In the genomic region with DNA sequence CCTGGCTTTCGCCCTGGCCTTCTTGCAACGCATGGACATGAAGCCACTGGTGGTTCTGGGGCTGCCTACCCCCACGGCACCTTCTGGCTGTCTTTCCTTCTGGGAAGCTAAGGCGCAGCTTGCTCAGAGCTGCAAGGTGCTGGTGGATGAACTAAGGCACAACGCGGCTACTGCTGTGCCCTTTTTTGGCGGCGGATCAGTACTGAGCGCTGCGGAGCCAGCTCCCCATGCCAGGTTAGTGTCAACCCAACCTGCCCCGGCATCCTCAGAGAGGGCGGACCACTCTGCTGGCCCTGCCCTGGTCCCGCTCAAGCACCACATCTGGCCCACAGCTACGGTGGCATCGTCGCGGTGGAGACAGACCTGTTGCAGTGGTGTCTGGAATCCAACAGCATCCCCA, we compare ENCODE assay signal across 12 mouse cellular contexts. TPM values are rescaled to one million over a fixed set of nuclear protein-coding genes. Genes with fewer than 3 reads are reported as not detected.
DNase-seq lines count a peak whose midpoint lies in the region; ATAC-seq and TF ChIP-seq lines count a peak whose summit lies in the region.
"Had no signal": no experiment of that assay in that cellular context is flagged by ENCODE, and none has a peak within 500 bp of the region (broad histone marks: within the 10 kb centered on the region; RNA-seq: fewer than 3 reads in every experiment).

No protein-coding gene starts in this region.

- peaks cover 12% of the 10 kb centered on the region; the same call in 1 of the 2 replicates for H3K79me2 ChIP-seq in liver, adult 2 months (ENCODE audit: control insufficient read depth, insufficient read depth, low read length)

- no peak overlapping the region for H3K9ac ChIP-seq in forebrain, postnatal 0 days
- peak overlapping the region; percentile 85 for H3K9ac ChIP-seq in liver, adult 2 months (ENCODE audit: low read depth, low read length)
- H3K9ac ChIP-seq in intestine, embryonic 14.5 days (ENCODE audit: low read length), result no peak overlapping the region

- no peak overlapping the region for H3K27ac ChIP-seq in forebrain, embryonic 10.5 days
- H3K27ac ChIP-seq in forebrain, postnatal 0 days (ENCODE audit: low read depth, low read length), result no peak overlapping the region
- peak overlapping the region; percentile 92 for H3K27ac ChIP-seq in liver, adult 2 months (replicated peaks; ENCODE audit: insufficient read depth, low read depth, low read length)
- no peak overlapping the region for H3K27ac ChIP-seq in intestine, embryonic 14.5 days (ENCODE audit: low read depth)

- H3K9me3 ChIP-seq in forebrain, embryonic 10.5 days, result no peaks in the 10 kb centered on the region
- no peaks in the 10 kb centered on the region for H3K9me3 ChIP-seq in forebrain, postnatal 0 days (ENCODE audit: low read length)
- no peaks in the 10 kb centered on the region for H3K9me3 ChIP-seq in intestine, embryonic 14.5 days (ENCODE audit: control insufficient read depth, low read length)

- no peak for TF ChIP-seq POLR2A in liver, adult 2 months (IDR thresholded peaks at IDR 0.05; ENCODE audit: extremely low read depth, insufficient read depth, low read length)

- no peak for TF ChIP-seq CTCF in forebrain, postnatal 0 days (IDR thresholded peaks at IDR 0.05; ENCODE audit: low read depth)
- no peak for TF ChIP-seq CTCF in liver, adult 2 months (IDR thresholded peaks at IDR 0.05; ENCODE audit: low read depth, low read length)

- peaks cover 80% of the 10 kb centered on the region for H3K27me3 ChIP-seq in forebrain, embryonic 10.5 days (ENCODE audit: poor library complexity, severe bottlenecking)
- peaks cover 52% of the 10 kb centered on the region for H3K27me3 ChIP-seq in forebrain, postnatal 0 days (ENCODE audit: insufficient read depth, low read length)
- H3K27me3 ChIP-seq in liver, adult 2 months (ENCODE audit: control insufficient read depth, insufficient read depth, low read length), result no peaks in the 10 kb centered on the region
- H3K27me3 ChIP-seq in intestine, embryonic 14.5 days (replicated peaks; ENCODE audit: control insufficient read depth, insufficient read depth, low read length), result peaks cover 54% of the 10 kb centered on the region

- peaks cover 30% of the 10 kb centered on the region for H3K4me1 ChIP-seq in forebrain, embryonic 10.5 days
- H3K4me1 ChIP-seq in forebrain, postnatal 0 days (ENCODE audit: insufficient read depth), result no peaks in the 10 kb centered on the region
- H3K4me1 ChIP-seq in liver, adult 2 months (ENCODE audit: control insufficient read depth, insufficient read depth, low read length), result peaks cover 12% of the 10 kb centered on the region
- peaks cover 8% of the 10 kb centered on the region for H3K4me1 ChIP-seq in intestine, embryonic 14.5 days (replicated peaks; ENCODE audit: control insufficient read depth, insufficient read depth, low read length)

- H3K4me3 ChIP-seq in forebrain, embryonic 10.5 days, result peak overlapping the region; percentile 44
- no peak overlapping the region for H3K4me3 ChIP-seq in forebrain, postnatal 0 days (ENCODE audit: low read depth, low read length)
- peak overlapping the region; percentile 67 for H3K4me3 ChIP-seq in liver, adult 2 months (ENCODE audit: insufficient read depth, low read depth, low read length)
- H3K4me3 ChIP-seq in intestine, embryonic 14.5 days (ENCODE audit: low read depth, low read length), result peak overlapping the region; percentile 17

- ATAC-seq in forebrain, postnatal 0 days, result no peak
- ATAC-seq in intestine, embryonic 14.5 days (replicated peaks; ENCODE audit: low FRiP score, low TSS enrichment, low read depth), result no peak
- ATAC-seq in megakaryocyte-erythroid progenitor cell, adult 5-6 weeks (replicated peaks; ENCODE audit: low FRiP score, low TSS enrichment, poor library complexity, severe bottlenecking), result peak; percentile 6

- WGBS in forebrain, embryonic 10.5 days, result 12% methylated on average over 17 of the region's 17 CpGs
- WGBS in forebrain, postnatal 0 days, result 10% methylated on average over 16 of the region's 17 CpGs
- WGBS in liver, adult 2 months, result 2% methylated on average over 17 of the region's 17 CpGs
- 13% methylated on average over 17 of the region's 17 CpGs for WGBS in intestine, embryonic 14.5 days

- H3K36me3 ChIP-seq in forebrain, embryonic 10.5 days (replicated peaks), result no peaks in the 10 kb centered on the region
- H3K36me3 ChIP-seq in forebrain, postnatal 0 days (ENCODE audit: insufficient read depth), result no peaks in the 10 kb centered on the region
- H3K36me3 ChIP-seq in liver, adult 2 months (ENCODE audit: control insufficient read depth, insufficient read depth, low read length), result peaks cover 26% of the 10 kb centered on the region
- no peaks in the 10 kb centered on the region for H3K36me3 ChIP-seq in intestine, embryonic 14.5 days (ENCODE audit: control insufficient read depth, insufficient read depth, low read length)

- no peak for DNase-seq in forebrain, embryonic 10.5 days (ENCODE audit: extremely low spot score, low spot score)
- no peak for DNase-seq in forebrain, postnatal 0 days
- DNase-seq in liver, adult 2 months (ENCODE audit: extremely low read depth, low read depth, low spot score), result peak; percentile 54
- no peak for DNase-seq in liver
- no peak for DNase-seq in intestine, embryonic 14.5 days (ENCODE audit: low spot score)
- no peak for DNase-seq in cerebellum, adult 18-20 months
- DNase-seq in adrenal gland, postnatal 25 days, result no peak
- DNase-seq: gastrocnemius, postnatal 14 days had no signal

- no peak overlapping the region for H3K4me2 ChIP-seq in forebrain, postnatal 0 days (ENCODE audit: low read depth)
- H3K4me2 ChIP-seq in intestine, embryonic 14.5 days (ENCODE audit: low read length), result peak overlapping the region; percentile 49

RNA-seq across cellular contexts. Expression of a gene that starts 1.2 kb away (rescaled TPM):
- not detected in 2 replicates for polyA plus RNA-seq in forebrain, embryonic 10.5 days (2016; fragmentation: Nextera tagmentation; extraction: Ambion mirVana)
- 0.14 and 0.15 TPM in 2 replicates for total RNA-seq in forebrain, postnatal 0 days (2014; rRNA removed)
- polyA plus RNA-seq in forebrain, postnatal 0 days (2015; fragmentation: Nextera tagmentation; extraction: Ambion mirVana), result 0.28 and 0.35 TPM in 2 replicates
- total RNA-seq in liver, adult 2 months (2014; rRNA removed), result 58.6 and 81.5 TPM in 2 replicates
- 135 and 155 TPM in 2 replicates for polyA plus RNA-seq in liver, adult 2 months (2012; rRNA removed)
- 1.7 and 3.4 TPM in 2 replicates for polyA plus RNA-seq in intestine, embryonic 14.5 days (2014; fragmentation: Nextera tagmentation; extraction: Ambion mirVana)
- 7.4 and 9.5 TPM in 2 replicates for total RNA-seq in megakaryocyte-erythroid progenitor cell, adult 5-6 weeks (2014; fragmentation: Nextera tagmentation)
- total RNA-seq in megakaryocyte-erythroid progenitor cell, adult 5-6 weeks (2017), result 1.6 and 2.1 TPM in 2 replicates
- 0.27 and 1.3 TPM in 2 replicates for total RNA-seq in adrenal gland, postnatal 25 days (2021)
- total RNA-seq: gastrocnemius, postnatal 14 days; monocyte, adult 5-6 weeks had no signal
- polyA plus RNA-seq: embryonic facial prominence, embryonic 11.5 days had no signal

RNA-seq across cellular contexts. Expression of a gene that starts 9.7 kb away (rescaled TPM):
- 37.3 and 39.8 TPM in 2 replicates for polyA plus RNA-seq in forebrain, embryonic 10.5 days (2016; fragmentation: Nextera tagmentation; extraction: Ambion mirVana)
- total RNA-seq in forebrain, postnatal 0 days (2014; rRNA removed), result 42.1 and 44.4 TPM in 2 replicates
- polyA plus RNA-seq in forebrain, postnatal 0 days (2015; fragmentation: Nextera tagmentation; extraction: Ambion mirVana), result 34.1 and 38.2 TPM in 2 replicates
- 4.2 and 7.7 TPM in 2 replicates for total RNA-seq in liver, adult 2 months (2014; rRNA removed)
- 9.2 and 13.5 TPM in 2 replicates for polyA plus RNA-seq in liver, adult 2 months (2012; rRNA removed)
- 22.6 and 27.1 TPM in 2 replicates for polyA plus RNA-seq in intestine, embryonic 14.5 days (2014; fragmentation: Nextera tagmentation; extraction: Ambion mirVana)
- total RNA-seq in megakaryocyte-erythroid progenitor cell, adult 5-6 weeks (2014; fragmentation: Nextera tagmentation), result 4.7 and 9.3 TPM in 2 replicates
- 11.8 and 15.7 TPM in 2 replicates for total RNA-seq in megakaryocyte-erythroid progenitor cell, adult 5-6 weeks (2017)
- 14.2 and 22.1 TPM in 2 replicates for total RNA-seq in adrenal gland, postnatal 25 days (2021)

RNA-seq across cellular contexts. Expression of a gene that starts 38.6 kb away (rescaled TPM):
- polyA plus RNA-seq in forebrain, embryonic 10.5 days (2016; fragmentation: Nextera tagmentation; extraction: Ambion mirVana), result 137 and 141 TPM in 2 replicates
- 76.7 and 86.4 TPM in 2 replicates for total RNA-seq in forebrain, postnatal 0 days (2014; rRNA removed)
- polyA plus RNA-seq in forebrain, postnatal 0 days (2015; fragmentation: Nextera tagmentation; extraction: Ambion mirVana), result 145 and 154 TPM in 2 replicates
- total RNA-seq in liver, adult 2 months (2014; rRNA removed), result 11.4 and 14.1 TPM in 2 replicates
- polyA plus RNA-seq in liver, adult 2 months (2012; rRNA removed), result 24.3 and 24.5 TPM in 2 replicates
- polyA plus RNA-seq in intestine, embryonic 14.5 days (2014; fragmentation: Nextera tagmentation; extraction: Ambion mirVana), result 88.4 and 89.9 TPM in 2 replicates
- total RNA-seq in megakaryocyte-erythroid progenitor cell, adult 5-6 weeks (2014; fragmentation: Nextera tagmentation), result 110 TPM in 2 replicates
- 71.3 and 94.9 TPM in 2 replicates for total RNA-seq in megakaryocyte-erythroid progenitor cell, adult 5-6 weeks (2017)
- total RNA-seq in adrenal gland, postnatal 25 days (2021), result 72.6 and 92.6 TPM in 2 replicates

RNA-seq across cellular contexts. Expression of a gene that starts 38.9 kb away (rescaled TPM):
- not detected in 2 replicates for polyA plus RNA-seq in forebrain, embryonic 10.5 days (2016; fragmentation: Nextera tagmentation; extraction: Ambion mirVana)
- total RNA-seq in forebrain, postnatal 0 days (2014; rRNA removed), result not detected in 2 replicates
- not detected in 2 replicates for polyA plus RNA-seq in forebrain, postnatal 0 days (2015; fragmentation: Nextera tagmentation; extraction: Ambion mirVana)
- total RNA-seq in liver, adult 2 months (2014; rRNA removed), result not detected in 2 replicates
- 0.35 TPM in 1 of 2 replicates, not detected in the other for polyA plus RNA-seq in liver, adult 2 months (2012; rRNA removed)
- polyA plus RNA-seq in intestine, embryonic 14.5 days (2014; fragmentation: Nextera tagmentation; extraction: Ambion mirVana), result 41.5 TPM in 1 of 2 replicates, not detected in the other
- not detected in 2 replicates for total RNA-seq in megakaryocyte-erythroid progenitor cell, adult 5-6 weeks (2014; fragmentation: Nextera tagmentation)
- not detected in 2 replicates for total RNA-seq in megakaryocyte-erythroid progenitor cell, adult 5-6 weeks (2017)
- not detected in 2 replicates for total RNA-seq in adrenal gland, postnatal 25 days (2021)
- total RNA-seq: gastrocnemius, postnatal 14 days; left cerebral cortex, postnatal 10 days; monocyte, adult 5-6 weeks had no signal
- polyA plus RNA-seq: embryonic facial prominence, embryonic 11.5 days had no signal

RNA-seq across cellular contexts. Expression of a gene that starts 42.9 kb away (rescaled TPM):
- 38.0 and 39.5 TPM in 2 replicates for polyA plus RNA-seq in forebrain, embryonic 10.5 days (2016; fragmentation: Nextera tagmentation; extraction: Ambion mirVana)
- 27.3 and 32.1 TPM in 2 replicates for total RNA-seq in forebrain, postnatal 0 days (2014; rRNA removed)
- 27.4 and 32.0 TPM in 2 replicates for polyA plus RNA-seq in forebrain, postnatal 0 days (2015; fragmentation: Nextera tagmentation; extraction: Ambion mirVana)
- total RNA-seq in liver, adult 2 months (2014; rRNA removed), result 2.8 and 3.6 TPM in 2 replicates
- polyA plus RNA-seq in liver, adult 2 months (2012; rRNA removed), result 17.1 and 25.9 TPM in 2 replicates
- 36.0 and 37.4 TPM in 2 replicates for polyA plus RNA-seq in intestine, embryonic 14.5 days (2014; fragmentation: Nextera tagmentation; extraction: Ambion mirVana)
- total RNA-seq in megakaryocyte-erythroid progenitor cell, adult 5-6 weeks (2014; fragmentation: Nextera tagmentation), result 71.5 and 93.3 TPM in 2 replicates
- 39.9 and 59.4 TPM in 2 replicates for total RNA-seq in megakaryocyte-erythroid progenitor cell, adult 5-6 weeks (2017)
- 132 and 143 TPM in 2 replicates for total RNA-seq in adrenal gland, postnatal 25 days (2021)
